Mouse (Mus musculus) CH12.LX (cell line): ENCODE measurements around the gene Pdk1.

Experiments used
- CTCF ChIP-seq, 2 experiments: IDR thresholded peaks in 1 of 2; conservative IDR thresholded peaks in 1 of 2; 2 replicates each; pipeline ENCODE4 v1.5.1; 2011 to 2012; ENCODE audit warnings: low read depth in 2 of 2, low read length in 2 of 2, improper control_type of control experiment in 1 of 2, inconsistent platforms in 1 of 2, mild to moderate bottlenecking in 1 of 2, moderate library complexity in 1 of 2
- E2F4 ChIP-seq: IDR thresholded peaks from 2 replicates; pipeline ENCODE4 v1.6.1; 2011; ENCODE audit warnings: low read depth, low read length, improper control_type of control experiment; ENCODE audit not compliant: insufficient replicate concordance
- ELF1 ChIP-seq: IDR thresholded peaks from 2 replicates; pipeline ENCODE4 v1.6.1; 2014; ENCODE audit warnings: low read depth, mild to moderate bottlenecking, inconsistent platforms, low read length, improper control_type of control experiment
- EP300 ChIP-seq: IDR thresholded peaks from 2 replicates; pipeline ENCODE4 v1.6.1; 2011; ENCODE audit warnings: low read length, improper control_type of control experiment
- HCFC1 ChIP-seq: IDR thresholded peaks from 2 replicates; pipeline ENCODE4 v1.6.1; 2012; ENCODE audit warnings: low read depth, mild to moderate bottlenecking, inconsistent platforms, low read length, improper control_type of control experiment
- MAX ChIP-seq: IDR thresholded peaks from 2 replicates; pipeline ENCODE4 v1.6.1; 2011; ENCODE audit warnings: low read length, improper control_type of control experiment
- POLR2A ChIP-seq: IDR thresholded peaks from 2 replicates; pipeline ENCODE4 v1.6.1; 2011; ENCODE audit warnings: low read depth, mild to moderate bottlenecking, improper control_type of control experiment, low read length

DNA sequence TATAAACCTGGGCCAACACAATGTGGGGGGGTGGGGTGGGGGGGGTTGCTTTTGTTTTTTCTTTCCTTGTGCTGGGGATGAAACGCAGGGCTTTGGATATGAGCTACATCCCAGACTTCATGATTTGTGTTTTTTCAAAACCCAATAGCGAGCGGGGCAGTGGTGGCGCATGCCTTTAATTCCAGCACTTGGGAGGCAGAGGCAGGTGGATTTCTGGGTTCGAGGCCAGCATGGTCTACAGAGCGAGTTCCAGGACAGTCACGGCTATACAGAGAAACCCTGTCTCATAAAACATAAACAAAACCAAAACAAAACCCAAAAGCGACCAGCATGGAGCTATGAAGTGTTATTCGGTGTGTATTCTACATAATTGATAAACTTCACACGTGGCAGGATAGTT is 883 bp upstream of the Pdk1 start:
- TF ChIP-seq EP300, result no peak
- no peak for TF ChIP-seq E2F4
- no peak for TF ChIP-seq HCFC1
- TF ChIP-seq POLR2A, result no peak
- no peak for TF ChIP-seq ELF1
- TF ChIP-seq CTCF (conservative IDR thresholded peaks at IDR 0.05 in 1 of 2, IDR thresholded peaks at IDR 0.05 in 1 of 2; ENCODE audit: low read depth in 2 of 2, low read length in 2 of 2), result no peak
- no peak for TF ChIP-seq MAX
